Mouse (Mus musculus) lung, adult 2 months (tissue): ENCODE measurements around the gene Creg2.

ENCODE experiments used
- CTCF ChIP-seq: fragments of 200-500 bp; IDR thresholded peaks from 2 replicates; pipeline ENCODE4 v1.5.1; 2011; ENCODE audit warnings: mild to moderate bottlenecking, low read length, control low read depth; ENCODE audit not compliant: insufficient read depth
- POLR2A ChIP-seq: fragments of 200-500 bp; IDR thresholded peaks from 2 replicates; pipeline ENCODE4 v1.6.1; 2011; ENCODE audit warnings: low read depth, mild to moderate bottlenecking, control low read depth, low read length, borderline replicate concordance; ENCODE audit errors: extremely low read depth

DNA sequence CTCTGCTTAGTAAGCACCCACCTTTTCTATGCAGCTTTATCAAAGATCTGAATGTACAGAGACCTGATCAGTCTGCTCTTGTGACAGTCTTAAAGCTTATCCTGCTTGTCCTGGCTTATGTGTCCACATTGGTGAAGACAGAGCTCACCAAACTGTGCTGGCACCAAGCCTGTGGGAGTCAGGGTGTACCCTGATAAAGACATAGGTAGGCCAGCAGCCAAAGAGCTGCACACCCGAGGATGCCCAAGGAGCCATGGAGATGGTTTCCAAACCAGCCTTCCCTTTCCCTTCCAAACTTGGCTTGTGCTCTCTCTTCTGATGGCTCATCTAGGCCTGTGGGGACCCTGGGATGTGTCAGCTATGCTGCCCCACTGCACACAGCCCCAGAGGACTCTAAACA, 6.9 kb downstream of the Creg2 start:
- TF ChIP-seq POLR2A (no peak), CTCF (no peak)
